Mouse (Mus musculus): Measurements from ENCODE around the gene Accs.
A peak's percentile ranks its signal among the peaks of the same experiment; 100 is the strongest.

- no peak for TF ChIP-seq MAX (IDR thresholded peaks at IDR 0.05)
- peak; percentile 17 for TF ChIP-seq CTCF (IDR thresholded peaks at IDR 0.05; ENCODE audit: control insufficient read depth, insufficient read depth, insufficient read length)
- no peak for TF ChIP-seq FOSL1 (IDR thresholded peaks at IDR 0.05; ENCODE audit: insufficient read depth, low read length, poor library complexity, severe bottlenecking)
- no peak for TF ChIP-seq MYOD1 (IDR thresholded peaks at IDR 0.05; ENCODE audit: control insufficient read depth, insufficient read length, low read depth)
Observed at GRCm38 (mm10) chr2:93870842-93871241, 21.1 kb upstream of the Accs start.

Data from C2C12 (cell line).